Mouse (Mus musculus) kidney, adult 18-20 months (tissue): Measurements from ENCODE around the gene Mt4.
"Not testable (repeated sequence)": the region's sequence is repeated elsewhere in the genome, so short reads cannot be mapped to it uniquely, and the experiment has no call there.

ENCODE experiments used
- DNase-seq: peaks from one replicate; pipeline ENCODE4 v3.0.0; 2021

Mt4 gene

DNA sequence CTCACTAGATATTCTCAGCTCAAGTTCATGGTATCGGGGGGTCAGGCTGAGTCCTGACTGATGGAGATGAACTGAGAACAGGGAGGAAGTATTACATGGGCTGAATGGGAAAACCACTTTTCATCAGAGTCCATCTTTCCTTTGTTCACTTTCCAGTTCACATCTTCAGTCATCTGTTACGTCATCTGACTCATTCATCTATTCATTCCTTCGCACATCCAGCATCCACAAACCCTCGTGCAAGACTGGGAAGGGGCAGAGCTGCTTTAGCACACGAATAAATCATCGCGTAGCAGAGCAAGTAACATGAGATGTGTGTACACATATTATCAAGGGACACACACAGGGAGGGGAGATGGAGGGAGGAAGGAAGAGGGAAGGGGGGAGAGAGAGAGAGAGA, 805 bp upstream of the Mt4 start:
- no peak for DNase-seq

DNA sequence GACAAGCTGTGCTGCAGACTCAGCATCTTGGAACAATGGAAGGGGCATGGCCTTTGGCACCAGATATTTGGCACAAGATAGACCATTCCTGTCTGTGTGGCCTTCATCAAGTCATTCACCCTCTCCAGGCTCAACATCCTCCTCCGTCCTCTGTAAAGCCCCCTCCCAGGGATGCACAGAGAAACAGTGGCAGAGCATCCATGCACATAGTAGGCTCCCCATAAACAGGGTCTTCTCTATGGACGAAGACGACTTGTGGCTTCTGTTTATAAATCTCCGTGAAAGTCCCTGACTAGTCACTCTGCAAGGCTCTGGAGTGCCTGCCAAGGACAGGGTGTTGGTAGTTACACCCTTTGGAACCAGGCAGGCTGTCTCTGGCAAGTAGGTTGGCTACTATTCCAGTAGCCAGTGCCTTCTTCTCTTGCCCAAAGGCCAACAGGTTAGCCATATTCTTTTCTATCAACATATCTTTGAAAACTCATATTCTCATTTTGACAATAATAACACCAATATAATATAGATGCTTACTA, 3.3 kb downstream of the Mt4 start:
- no peak for DNase-seq

DNA sequence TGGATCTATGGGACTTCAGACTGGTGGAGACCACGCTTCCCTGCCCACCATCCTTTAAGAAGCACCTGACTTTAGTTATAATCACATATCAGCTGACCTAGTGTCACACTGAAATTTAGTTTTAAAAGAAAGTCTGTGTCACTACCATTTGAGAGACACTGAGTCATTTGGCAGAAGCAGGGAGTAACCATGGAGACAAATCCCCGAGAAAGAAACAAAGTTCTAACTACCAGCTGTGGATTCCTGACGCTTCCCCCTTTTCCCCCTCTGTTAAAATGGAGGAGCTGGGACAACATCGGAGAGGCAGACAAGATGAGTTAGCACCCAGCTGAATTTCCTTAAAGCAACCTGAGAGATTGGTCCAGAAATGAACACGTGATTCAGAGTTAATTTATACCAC, 11.2 kb downstream of the Mt4 start:
- no peak for DNase-seq

DNA sequence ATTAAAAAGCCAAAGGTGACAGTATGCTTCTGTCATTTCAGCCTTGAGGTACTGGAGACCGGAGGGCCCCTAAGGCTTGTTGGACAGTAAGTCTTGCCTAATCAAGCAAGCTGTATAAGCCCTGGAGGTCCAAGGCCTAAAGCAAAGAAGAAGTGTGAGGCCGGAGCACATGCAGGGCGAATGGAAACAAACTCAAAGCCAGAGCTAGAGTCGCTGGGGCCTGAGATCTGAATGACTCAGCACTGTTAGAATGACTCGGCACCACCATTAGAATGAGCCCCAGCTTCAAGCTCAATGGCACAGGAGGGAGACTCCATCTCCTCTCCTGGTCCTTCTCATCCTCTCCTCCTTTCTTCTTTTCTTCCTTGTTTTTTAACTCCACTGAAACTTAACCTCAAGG, 13.9 kb downstream of the Mt4 start:
- no peak for DNase-seq

DNA sequence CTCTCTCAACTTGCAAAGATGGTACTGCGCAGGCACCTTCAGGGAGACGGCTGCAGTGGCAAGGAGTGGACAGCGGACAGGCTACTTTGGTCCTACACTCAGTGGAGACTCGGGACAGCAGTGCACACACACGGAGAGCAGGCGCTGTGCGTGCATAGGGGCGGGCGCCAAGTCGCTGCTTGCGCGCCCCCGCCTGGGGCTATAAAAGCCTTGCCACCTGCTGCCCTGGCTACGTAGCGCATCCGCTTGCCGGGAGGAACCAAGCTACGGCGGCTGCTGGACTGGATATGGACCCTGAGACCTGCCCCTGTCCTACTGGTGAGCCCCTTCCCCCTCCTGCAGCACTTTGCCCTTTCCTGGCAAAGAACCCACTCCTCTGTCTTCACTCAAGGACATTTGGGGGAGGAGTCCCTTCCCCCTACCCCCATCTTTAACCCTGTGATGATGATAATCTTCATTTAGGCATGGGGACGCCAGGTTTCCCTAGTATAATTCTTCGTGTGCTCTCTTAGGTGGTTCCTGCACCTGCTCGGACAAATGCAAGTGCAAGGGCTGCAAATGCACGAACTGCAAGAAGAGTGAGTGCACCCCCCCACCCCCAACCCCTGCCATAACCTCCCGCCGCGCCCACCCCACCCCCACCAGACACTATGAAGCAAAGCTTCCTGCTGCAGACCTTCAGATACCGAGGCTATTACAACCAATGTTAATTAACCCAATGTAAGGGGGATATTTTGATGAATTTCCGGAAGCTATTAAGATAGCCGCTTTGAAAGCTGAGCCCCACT, 15.7 kb downstream of the Mt4 start, which contains the start of gene Mt3:
Gene Mt3, plus strand, starts transcription at position 95 of the 788 bp plus-strand sequence.
- peak; percentile 30 for DNase-seq

GRCm38 (mm10) chr8:94153451-94153850, 16.5 kb downstream of the Mt4 start:
- no peak for DNase-seq

DNA sequence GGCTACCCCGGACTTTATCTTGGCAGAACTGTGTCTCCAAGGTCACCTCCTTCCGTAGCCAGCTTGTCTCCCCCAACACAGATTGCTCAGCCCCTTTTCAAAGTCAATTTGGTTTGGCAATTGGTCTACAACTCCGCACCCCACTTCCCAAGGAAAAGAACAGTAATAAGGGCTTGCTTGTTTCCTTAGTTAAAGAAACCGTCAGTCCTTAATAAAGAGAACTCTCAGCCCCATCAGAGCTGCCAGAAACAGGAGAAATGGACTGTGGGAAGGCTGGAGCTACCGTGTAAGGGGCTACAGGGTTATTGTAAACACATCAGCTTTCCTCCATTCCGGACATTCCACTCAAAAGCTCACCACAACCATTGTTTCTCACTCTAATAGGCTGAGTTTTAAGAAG, 17.5 kb downstream of the Mt4 start:
- DNase-seq: no peak

GRCm38 (mm10) chr8:94156092-94156491, 19.1 kb downstream of the Mt4 start:
- DNase-seq: peak; percentile 35

DNA sequence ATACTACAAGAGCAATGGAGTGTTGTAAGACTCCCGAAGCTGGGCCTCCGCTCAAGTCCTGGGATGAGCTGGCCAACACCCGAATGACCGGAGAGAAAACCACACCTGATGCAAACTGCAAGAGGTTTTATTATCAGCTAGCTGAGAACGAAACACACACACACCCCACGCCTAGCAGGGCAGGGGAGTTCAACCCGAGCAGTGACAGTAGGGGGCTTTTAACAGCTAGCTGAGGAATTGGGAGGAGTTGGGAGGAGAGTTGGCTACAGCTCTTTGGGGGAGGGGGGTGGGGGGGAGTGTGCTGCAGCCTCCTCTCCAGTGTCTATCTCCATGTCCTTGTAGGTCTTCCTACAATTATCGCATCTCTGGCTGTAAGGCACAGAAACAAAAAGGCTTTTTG, 28.8 kb downstream of the Mt4 start:
- DNase-seq: not testable (repeated sequence)

DNA sequence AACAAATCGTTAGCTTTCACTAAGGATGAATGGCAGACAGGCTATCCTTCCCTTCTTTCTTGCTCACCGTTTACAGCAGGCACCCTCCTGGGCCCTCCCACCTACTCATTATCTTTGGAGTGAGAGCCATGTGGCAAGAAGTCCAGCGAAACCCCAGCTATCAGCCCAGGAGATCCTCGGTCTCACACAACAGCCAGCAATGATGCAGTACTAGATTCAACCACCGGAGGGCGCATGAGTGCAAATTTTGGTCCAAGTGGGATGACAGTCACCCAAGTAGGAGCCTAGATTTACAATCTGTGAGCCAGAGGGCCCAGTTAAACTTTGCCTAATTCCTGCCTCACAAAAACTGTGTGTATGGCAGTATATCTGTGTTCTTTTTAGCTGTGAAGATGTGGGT, 30.2 kb downstream of the Mt4 start:
- DNase-seq: peak; percentile 94

DNA sequence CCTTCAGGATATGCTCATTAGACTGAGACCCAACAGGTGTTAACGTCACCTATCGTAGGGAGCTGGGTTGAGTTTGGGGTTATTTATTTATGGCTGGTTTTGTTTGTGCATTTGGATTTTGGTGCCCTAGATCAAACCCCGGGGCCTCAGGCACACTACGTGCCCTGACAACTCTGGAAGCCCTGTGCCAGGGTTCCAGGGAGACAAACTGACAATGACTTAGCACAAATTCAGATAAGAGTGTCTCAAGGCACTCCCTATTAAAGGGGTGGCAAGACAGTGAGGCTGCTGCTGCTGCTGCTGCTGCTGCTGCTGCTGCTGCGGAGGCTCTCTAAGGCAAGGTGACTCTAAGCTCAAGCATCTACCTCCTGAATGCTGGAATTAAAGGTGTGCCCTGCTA, 32.5 kb downstream of the Mt4 start:
- DNase-seq: no peak

DNA sequence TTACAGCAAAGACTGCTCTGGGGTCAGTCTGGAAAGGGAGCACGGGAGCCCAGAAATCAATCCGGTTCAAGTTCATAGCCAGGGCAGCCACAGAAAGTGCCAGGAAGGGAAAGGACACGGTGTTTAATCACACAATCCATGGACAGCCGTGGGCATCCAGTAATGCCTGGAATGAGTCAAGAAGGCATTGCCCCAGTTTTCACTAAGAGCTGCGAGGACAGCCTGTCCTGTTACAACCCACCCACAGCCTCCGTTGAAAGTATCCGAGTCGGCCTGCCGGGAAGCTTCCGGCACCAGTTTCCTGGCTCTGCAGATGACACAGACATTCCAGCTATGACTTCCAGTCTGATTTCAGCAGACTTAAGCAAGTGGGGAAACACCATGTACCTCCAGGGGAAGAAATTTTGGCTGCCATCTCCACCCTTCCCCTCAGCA, 34.3 kb downstream of the Mt4 start:
- DNase-seq: peak; percentile 47

DNA sequence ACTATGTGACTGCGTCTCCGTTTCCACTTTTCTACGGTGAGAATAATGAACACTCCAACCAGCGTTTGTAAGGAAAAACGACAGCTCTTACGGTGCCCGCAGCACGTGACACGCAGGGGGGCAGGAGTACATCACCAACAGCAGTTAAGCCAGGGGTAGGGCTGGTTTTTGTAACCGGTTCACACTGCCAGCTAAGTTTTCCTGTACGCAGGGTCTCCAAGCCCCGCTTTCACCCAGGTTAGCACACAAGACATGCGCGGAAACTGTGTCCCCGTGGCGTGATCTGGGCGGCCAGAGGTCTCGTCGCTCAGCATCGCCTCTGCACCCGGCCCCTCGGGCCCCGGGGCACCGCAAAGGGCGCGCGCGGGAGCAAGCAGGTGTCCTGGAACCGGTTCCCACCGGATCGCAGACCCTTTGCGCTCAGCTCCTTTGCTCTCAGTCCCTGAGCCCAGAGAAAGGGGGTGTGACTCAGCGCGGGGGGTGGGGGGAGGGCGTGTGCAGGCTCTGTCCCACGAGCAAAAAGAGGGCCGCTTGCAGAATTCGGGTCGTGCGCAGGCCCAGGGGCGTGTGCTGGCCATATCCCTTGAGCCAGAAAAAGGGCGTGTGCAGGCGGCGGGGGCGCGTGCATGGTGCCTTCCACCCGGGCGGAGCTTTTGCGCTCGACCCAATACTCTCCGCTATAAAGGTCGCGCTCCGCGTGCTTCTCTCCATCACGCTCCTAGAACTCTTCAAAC, 35.2 kb downstream of the Mt4 start, which contains the start of gene Mt2:
Gene Mt2, plus strand, starts transcription at position 590 of the 734 bp plus-strand sequence.
- DNase-seq: peak; percentile 77

- no peak for DNase-seq
Observed at GRCm38 (mm10) chr8:94172809-94173732, 36.1 kb downstream of the Mt4 start.

DNA sequence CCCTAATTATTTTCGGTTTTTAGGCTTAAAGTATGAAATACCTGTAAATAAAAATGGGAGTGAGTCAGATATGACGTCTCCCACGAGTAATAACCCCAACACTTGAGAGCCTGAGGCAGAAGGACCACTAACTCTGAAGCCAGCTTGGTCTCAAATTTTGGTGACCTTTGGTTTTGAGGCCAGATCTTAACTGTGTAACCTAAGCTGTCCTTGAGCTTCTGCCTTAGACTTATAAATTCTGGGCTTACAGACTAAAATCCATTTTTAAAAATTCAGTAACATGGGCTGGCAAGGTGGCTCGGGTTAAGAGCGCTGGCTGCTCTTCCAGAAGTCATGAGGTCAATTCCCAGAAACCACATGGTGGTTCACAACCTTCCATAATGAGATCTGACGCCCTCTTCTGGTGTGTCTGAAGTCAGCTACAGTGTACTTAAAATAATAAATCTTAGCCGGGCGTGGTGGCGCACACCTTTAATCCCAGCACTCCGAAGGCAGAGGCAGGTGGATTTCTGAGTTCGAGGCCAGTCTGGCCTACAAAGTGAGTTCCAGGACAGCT, 36.9 kb downstream of the Mt4 start:
- no peak for DNase-seq

DNA sequence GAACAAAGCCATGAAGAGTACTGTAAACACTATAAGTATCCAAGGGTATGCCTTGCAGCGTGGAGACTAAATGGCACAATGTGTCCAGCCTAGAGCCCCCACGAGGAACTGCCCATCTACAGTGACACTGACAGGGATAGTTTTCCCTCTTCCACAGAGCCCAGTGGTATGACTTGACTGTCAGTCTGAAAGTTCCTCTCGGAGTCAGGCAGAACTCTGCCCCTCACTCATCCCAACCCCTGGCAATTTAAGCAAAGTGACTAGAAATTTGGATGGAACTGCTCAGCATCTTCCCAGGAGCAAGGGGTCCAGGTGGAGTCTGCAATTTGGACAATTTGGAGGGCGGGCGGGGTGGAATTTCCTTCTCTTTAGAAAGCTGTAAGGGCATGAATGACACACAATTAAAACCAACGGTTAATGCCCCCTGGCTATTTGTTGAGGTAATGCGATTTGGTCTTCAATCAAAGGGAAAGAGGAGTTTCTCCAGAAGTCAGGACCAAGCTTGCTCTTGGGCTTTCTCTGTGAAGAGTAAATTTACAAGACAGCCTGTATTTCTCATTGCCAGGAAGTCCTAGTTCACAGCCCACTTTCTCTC, 37.7 kb downstream of the Mt4 start:
- DNase-seq: no peak

DNA sequence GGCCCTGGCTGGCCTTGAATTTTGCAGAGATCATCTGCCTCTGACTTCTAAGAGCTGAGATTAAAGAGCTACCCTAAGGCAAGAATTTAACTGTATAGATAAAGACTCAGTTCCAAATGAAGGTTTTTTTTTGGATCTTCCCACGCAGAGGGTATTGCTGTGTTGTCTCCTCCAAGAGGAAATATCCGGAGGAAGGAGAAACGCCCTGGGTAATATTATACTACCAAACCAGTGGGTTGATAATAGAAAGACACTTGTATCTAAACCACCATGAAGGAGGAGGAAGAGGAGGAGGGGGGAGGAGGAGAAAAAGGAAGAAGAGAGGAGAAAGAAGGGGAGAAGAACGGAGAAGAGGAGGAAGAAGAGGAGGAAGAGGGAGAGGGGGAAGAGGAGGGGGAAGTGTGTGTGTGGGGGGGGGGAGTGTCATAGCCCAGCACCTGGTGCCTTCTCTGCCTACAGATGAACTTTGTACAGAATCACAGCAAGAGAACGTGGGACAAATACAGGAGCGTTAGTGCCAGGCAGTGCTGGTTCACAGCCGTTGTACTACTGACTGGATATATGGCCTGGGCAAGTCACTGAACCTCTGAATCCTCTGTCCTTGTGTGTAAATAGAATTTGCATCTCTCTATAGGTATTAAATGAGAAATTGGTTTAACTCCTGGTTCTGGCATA, 40.9 kb downstream of the Mt4 start:
- no peak for DNase-seq

DNA sequence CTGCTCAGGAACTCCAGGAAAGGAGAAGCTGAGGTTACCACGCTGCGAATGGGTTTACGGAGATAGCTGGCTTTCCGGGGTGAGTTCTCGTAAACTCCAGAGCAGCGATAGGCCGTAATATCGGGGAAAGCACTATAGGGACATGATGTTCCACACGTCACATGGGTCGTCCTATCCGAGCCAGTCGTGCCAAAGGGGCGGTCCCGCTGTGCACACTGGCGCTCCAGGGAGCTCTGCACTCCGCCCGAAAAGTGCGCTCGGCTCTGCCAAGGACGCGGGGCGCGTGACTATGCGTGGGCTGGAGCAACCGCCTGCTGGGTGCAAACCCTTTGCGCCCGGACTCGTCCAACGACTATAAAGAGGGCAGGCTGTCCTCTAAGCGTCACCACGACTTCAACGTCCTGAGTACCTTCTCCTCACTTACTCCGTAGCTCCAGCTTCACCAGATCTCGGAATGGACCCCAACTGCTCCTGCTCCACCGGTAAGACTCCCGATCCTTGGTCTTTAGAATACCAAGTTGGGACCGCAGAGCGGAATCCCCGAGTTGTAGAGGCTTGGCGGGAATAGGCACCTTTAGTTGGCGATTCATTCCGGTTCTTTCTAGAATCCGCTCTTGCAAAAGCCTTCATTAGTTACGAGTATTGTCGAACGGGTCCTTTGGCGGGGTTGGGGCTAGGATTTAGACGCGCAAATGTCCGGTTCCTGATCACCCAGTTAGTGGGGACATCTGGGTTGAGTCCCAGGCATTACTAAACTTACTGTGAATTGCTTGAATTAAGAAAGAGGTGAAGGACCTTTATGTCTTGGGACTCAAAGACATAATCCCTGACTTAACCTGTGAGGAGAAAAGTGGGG, 42.1 kb downstream of the Mt4 start, which contains the start of gene Mt1:
Gene Mt1, plus strand, starts transcription at position 226 of the 856 bp plus-strand sequence.
- peak; percentile 88 for DNase-seq

- DNase-seq: peak; percentile 45
Observed at GRCm38 (mm10) chr8:94179713-94180560, 42.9 kb downstream of the Mt4 start.
